Mouse (Mus musculus) small intestine, adult 2 months (tissue): ENCODE results near the gene Chordc1.

Experiments used
- CTCF ChIP-seq: fragments of 200-500 bp; IDR thresholded peaks from 2 replicates; pipeline ENCODE4 v1.5.1; 2012; ENCODE audit warnings: low read depth, mild to moderate bottlenecking, control low read depth, inconsistent platforms, low read length, moderate library complexity, mixed read lengths; ENCODE audit not compliant: insufficient replicate concordance, insufficient read length; ENCODE audit errors: extremely low read depth
- POLR2A ChIP-seq: fragments of 200-500 bp; IDR thresholded peaks from 2 replicates; pipeline ENCODE4 v1.6.1; 2012; ENCODE audit warnings: low read depth, mild to moderate bottlenecking, control low read depth, inconsistent platforms, low read length, moderate library complexity

- TF ChIP-seq CTCF (no peak), POLR2A (no peak)
These were observed 16.0 kb upstream of the Chordc1 start for GRCm38 (mm10) chr9:18275901-18276300.
